Mouse (Mus musculus) lung, adult 2 months (tissue): ENCODE data around the gene Shroom1.
A peak's percentile ranks its signal among the peaks of the same experiment; 100 is the strongest.

Experiments
- CTCF ChIP-seq: fragments of 200-500 bp; IDR thresholded peaks from 2 replicates; pipeline ENCODE4 v1.5.1; 2011; ENCODE audit warnings: mild to moderate bottlenecking, low read length, control low read depth; ENCODE audit not compliant: insufficient read depth
- POLR2A ChIP-seq: fragments of 200-500 bp; IDR thresholded peaks from 2 replicates; pipeline ENCODE4 v1.6.1; 2011; ENCODE audit warnings: low read depth, mild to moderate bottlenecking, control low read depth, low read length, borderline replicate concordance; ENCODE audit errors: extremely low read depth

GRCm38 (mm10) chr11:53485719-53486118 lies 28.7 kb downstream of the Shroom1 start:
- TF ChIP-seq POLR2A = no peak
- peak; percentile 46; the same call in 1 of the 2 replicates for TF ChIP-seq CTCF
